Mouse (Mus musculus): Measurements from ENCODE around the gene Tnik. TPM values are rescaled to one million over a fixed set of nuclear protein-coding genes. Genes with fewer than 3 reads are reported as not detected.

Gene Tnik
- polyA plus RNA-seq, 1 experiment from 2014 or later, result 111 TPM

GRCm38 (mm10) chr3:28599476-28599875, 336.5 kb downstream of the Tnik start:
- peaks cover 34% of the 10 kb centered on the region for H3K36me3 ChIP-seq (ENCODE audit: control insufficient read depth, insufficient read depth)
- ATAC-seq, result peak; percentile 28; the same call in 1 of the 2 replicates
- whole genome bisulfite sequencing, result 73% methylated on average over 2 of the region's 2 CpGs

GRCm38 (mm10) chr3:28606741-28607140, 343.7 kb downstream of the Tnik start:
- no peaks in the 10 kb centered on the region for H3K27me3 ChIP-seq (replicated peaks; ENCODE audit: control insufficient read depth, insufficient read depth, low read length)
- no peaks in the 10 kb centered on the region for H3K4me1 ChIP-seq (replicated peaks; ENCODE audit: control insufficient read depth, insufficient read depth, low read length)
- H3K36me3 ChIP-seq (ENCODE audit: control insufficient read depth, insufficient read depth), result peaks cover 17% of the 10 kb centered on the region
- no peak overlapping the region for H3K27ac ChIP-seq (ENCODE audit: low read length)
- ATAC-seq, result no peak
- no peak overlapping the region for H3K4me3 ChIP-seq (replicated peaks; ENCODE audit: low read length)
- 51% methylated on average over 1 of the region's 1 CpGs for WGBS
- no peak overlapping the region for H3K4me2 ChIP-seq (ENCODE audit: low read length)
- no peak overlapping the region for H3K9ac ChIP-seq (replicated peaks; ENCODE audit: low read depth, low read length)
- peaks cover 2% of the 10 kb centered on the region; the same call in 1 of the 2 replicates for H3K9me3 ChIP-seq (ENCODE audit: control insufficient read depth, low read length)

More at GRCm38 (mm10) chr3:28599476-28599875, 336.5 kb downstream of the Tnik start:
- no peaks in the 10 kb centered on the region for H3K27me3 ChIP-seq (replicated peaks; ENCODE audit: control insufficient read depth, insufficient read depth, low read length)
- H3K4me3 ChIP-seq (replicated peaks; ENCODE audit: low read length), result no peak overlapping the region
- H3K9ac ChIP-seq (replicated peaks; ENCODE audit: low read depth, low read length), result no peak overlapping the region
- H3K4me1 ChIP-seq (replicated peaks; ENCODE audit: control insufficient read depth, insufficient read depth, low read length), result no peaks in the 10 kb centered on the region
- H3K9me3 ChIP-seq (ENCODE audit: control insufficient read depth, low read length), result peaks cover 2% of the 10 kb centered on the region; the same call in 1 of the 2 replicates
- no peak overlapping the region for H3K27ac ChIP-seq (ENCODE audit: low read length)
- no peak overlapping the region for H3K4me2 ChIP-seq (ENCODE audit: low read length)

GRCm38 (mm10) chr3:28612330-28612729, 349.3 kb downstream of the Tnik start:
- H3K9me3 ChIP-seq (ENCODE audit: control insufficient read depth, low read length), result no peaks in the 10 kb centered on the region
- H3K9ac ChIP-seq (replicated peaks; ENCODE audit: low read depth, low read length), result no peak overlapping the region
- H3K27me3 ChIP-seq (replicated peaks; ENCODE audit: control insufficient read depth, insufficient read depth, low read length), result no peaks in the 10 kb centered on the region
- no peak for ATAC-seq
- no peak overlapping the region for H3K4me2 ChIP-seq (ENCODE audit: low read length)
- no peak overlapping the region for H3K27ac ChIP-seq (ENCODE audit: low read length)
- no peak overlapping the region for H3K4me3 ChIP-seq (replicated peaks; ENCODE audit: low read length)
- WGBS, result 66% methylated on average over 5 of the region's 5 CpGs
- H3K4me1 ChIP-seq (replicated peaks; ENCODE audit: control insufficient read depth, insufficient read depth, low read length), result no peaks in the 10 kb centered on the region
- peaks cover 15% of the 10 kb centered on the region for H3K36me3 ChIP-seq (ENCODE audit: control insufficient read depth, insufficient read depth)

GRCm38 (mm10) chr3:28616386-28616785, 353.4 kb downstream of the Tnik start:
- no peak overlapping the region for H3K9ac ChIP-seq (replicated peaks; ENCODE audit: low read depth, low read length)
- H3K27ac ChIP-seq (ENCODE audit: low read length), result no peak overlapping the region
- no peak overlapping the region for H3K4me3 ChIP-seq (replicated peaks; ENCODE audit: low read length)
- H3K4me1 ChIP-seq (replicated peaks; ENCODE audit: control insufficient read depth, insufficient read depth, low read length), result no peaks in the 10 kb centered on the region
- no peak for ATAC-seq
- no peak overlapping the region for H3K4me2 ChIP-seq (ENCODE audit: low read length)
- no peaks in the 10 kb centered on the region for H3K9me3 ChIP-seq (ENCODE audit: control insufficient read depth, low read length)
- no peaks in the 10 kb centered on the region for H3K27me3 ChIP-seq (replicated peaks; ENCODE audit: control insufficient read depth, insufficient read depth, low read length)
- 21% methylated on average over 1 of the region's 1 CpGs for WGBS
- H3K36me3 ChIP-seq (ENCODE audit: control insufficient read depth, insufficient read depth), result peaks cover 10% of the 10 kb centered on the region; the same call in 1 of the 2 replicates

- peaks cover 8% of the 10 kb centered on the region; the same call in 1 of the 2 replicates for H3K36me3 ChIP-seq (ENCODE audit: control insufficient read depth, insufficient read depth)
- H3K27ac ChIP-seq (ENCODE audit: low read length), result no peak overlapping the region
- H3K4me2 ChIP-seq (ENCODE audit: low read length), result no peak overlapping the region
- WGBS, result 70% methylated on average over 5 of the region's 5 CpGs
- no peak overlapping the region for H3K9ac ChIP-seq (replicated peaks; ENCODE audit: low read depth, low read length)
- no peaks in the 10 kb centered on the region for H3K9me3 ChIP-seq (ENCODE audit: control insufficient read depth, low read length)
- H3K4me1 ChIP-seq (replicated peaks; ENCODE audit: control insufficient read depth, insufficient read depth, low read length), result no peaks in the 10 kb centered on the region
- peak; percentile 38; the same call in 1 of the 2 replicates for ATAC-seq
- H3K27me3 ChIP-seq (replicated peaks; ENCODE audit: control insufficient read depth, insufficient read depth, low read length), result no peaks in the 10 kb centered on the region
- no peak overlapping the region for H3K4me3 ChIP-seq (replicated peaks; ENCODE audit: low read length)
Observed at GRCm38 (mm10) chr3:28617008-28617627, 354.1 kb downstream of the Tnik start.

- Histone ChIP-seq H3K27me3 (replicated peaks; ENCODE audit: control insufficient read depth, insufficient read depth, low read length) (no peaks in the 10 kb centered on the region), H3K4me2 (ENCODE audit: low read length) (no peak overlapping the region), H3K9me3 (ENCODE audit: control insufficient read depth, low read length) (no peaks in the 10 kb centered on the region), H3K4me3 (replicated peaks; ENCODE audit: low read length) (no peak overlapping the region), H3K9ac (replicated peaks; ENCODE audit: low read depth, low read length) (no peak overlapping the region), H3K27ac (ENCODE audit: low read length) (no peak overlapping the region), H3K4me1 (replicated peaks; ENCODE audit: control insufficient read depth, insufficient read depth, low read length) (no peaks in the 10 kb centered on the region), H3K36me3 (ENCODE audit: control insufficient read depth, insufficient read depth) (peaks cover 37% of the 10 kb centered on the region)
- WGBS, result 78% methylated on average over 2 of the region's 2 CpGs
- ATAC-seq, result no peak
Observed at GRCm38 (mm10) chr3:28621792-28622191, 358.8 kb downstream of the Tnik start.

GRCm38 (mm10) chr3:28626816-28627215, 363.8 kb downstream of the Tnik start:
- WGBS, result 93% methylated on average over 6 of the region's 6 CpGs
- H3K27me3 ChIP-seq (replicated peaks; ENCODE audit: control insufficient read depth, insufficient read depth, low read length), result no peaks in the 10 kb centered on the region
- H3K4me2 ChIP-seq (ENCODE audit: low read length), result no peak overlapping the region
- no peaks in the 10 kb centered on the region for H3K4me1 ChIP-seq (replicated peaks; ENCODE audit: control insufficient read depth, insufficient read depth, low read length)
- H3K9me3 ChIP-seq (ENCODE audit: control insufficient read depth, low read length), result no peaks in the 10 kb centered on the region
- no peak overlapping the region for H3K27ac ChIP-seq (ENCODE audit: low read length)
- ATAC-seq, result no peak
- no peak overlapping the region for H3K4me3 ChIP-seq (replicated peaks; ENCODE audit: low read length)
- H3K9ac ChIP-seq (replicated peaks; ENCODE audit: low read depth, low read length), result no peak overlapping the region
- peaks cover 49% of the 10 kb centered on the region for H3K36me3 ChIP-seq (ENCODE audit: control insufficient read depth, insufficient read depth)

GRCm38 (mm10) chr3:28636778-28637177, 373.8 kb downstream of the Tnik start:
- H3K27me3 ChIP-seq (replicated peaks; ENCODE audit: control insufficient read depth, insufficient read depth, low read length), result no peaks in the 10 kb centered on the region
- H3K9ac ChIP-seq (replicated peaks; ENCODE audit: low read depth, low read length), result no peak overlapping the region
- H3K4me2 ChIP-seq (ENCODE audit: low read length), result no peak overlapping the region
- no peak overlapping the region for H3K4me3 ChIP-seq (replicated peaks; ENCODE audit: low read length)
- no peaks in the 10 kb centered on the region for H3K9me3 ChIP-seq (ENCODE audit: control insufficient read depth, low read length)
- H3K4me1 ChIP-seq (replicated peaks; ENCODE audit: control insufficient read depth, insufficient read depth, low read length), result peaks cover 6% of the 10 kb centered on the region; the same call in 1 of the 2 replicates
- no peak for ATAC-seq
- H3K36me3 ChIP-seq (ENCODE audit: control insufficient read depth, insufficient read depth), result peaks cover 10% of the 10 kb centered on the region
- H3K27ac ChIP-seq (ENCODE audit: low read length), result no peak overlapping the region
- WGBS, result 93% methylated on average over 4 of the region's 4 CpGs

GRCm38 (mm10) chr3:28638957-28639356, 375.9 kb downstream of the Tnik start:
- H3K9ac ChIP-seq (replicated peaks; ENCODE audit: low read depth, low read length), result no peak overlapping the region
- peaks cover 6% of the 10 kb centered on the region; the same call in 1 of the 2 replicates for H3K4me1 ChIP-seq (replicated peaks; ENCODE audit: control insufficient read depth, insufficient read depth, low read length)
- WGBS, result 55% methylated on average over 2 of the region's 2 CpGs
- H3K27me3 ChIP-seq (replicated peaks; ENCODE audit: control insufficient read depth, insufficient read depth, low read length), result no peaks in the 10 kb centered on the region
- H3K4me3 ChIP-seq (replicated peaks; ENCODE audit: low read length), result no peak overlapping the region
- peaks cover 7% of the 10 kb centered on the region for H3K36me3 ChIP-seq (ENCODE audit: control insufficient read depth, insufficient read depth)
- no peaks in the 10 kb centered on the region for H3K9me3 ChIP-seq (ENCODE audit: control insufficient read depth, low read length)
- no peak overlapping the region for H3K4me2 ChIP-seq (ENCODE audit: low read length)
- H3K27ac ChIP-seq (ENCODE audit: low read length), result peak overlapping the region; percentile 50
- ATAC-seq, result peak; percentile 85

Measured in forebrain, embryonic 16.5 days (tissue).